Mouse (Mus musculus) embryonic facial prominence, embryonic 11.5 days (tissue): ENCODE results near the gene Zfp619. TPM values are rescaled to one million over a fixed set of nuclear protein-coding genes. Genes with fewer than 3 reads are reported as not detected.

Experiments used
- ATAC-seq: fragments of 200-750 bp; cut with Nextera tagmentation; replicated peaks from 2 replicates; pipeline ENCODE4 v1.8.0; 2017; ENCODE audit warnings: low read depth; ENCODE audit not compliant: insufficient number of reproducible peaks, low FRiP score, low TSS enrichment
- DNase-seq: peaks from one replicate; pipeline ENCODE4 v3.0.0-alpha.2; 2015; ENCODE audit warnings: low spot score
- H3K27ac ChIP-seq: fragments of 300-500 bp; sonication (generic); replicated peaks from 2 replicates; pipeline ENCODE4 v1.5.1; 2014; ENCODE audit warnings: mild to moderate bottlenecking, low read depth, low read length, control low read depth
- H3K27me3 ChIP-seq: fragments of 300-500 bp; sonication (generic); 2 replicates; pipeline ENCODE4 v1.6.1; 2014; ENCODE audit warnings: mild to moderate bottlenecking, low read length, moderate library complexity, mixed read lengths; ENCODE audit not compliant: control insufficient read depth, insufficient read depth
- H3K36me3 ChIP-seq: fragments of 300-500 bp; sonication (generic); replicated peaks from 2 replicates; pipeline ENCODE4 v1.6.1; 2014; ENCODE audit warnings: low read depth, mild to moderate bottlenecking, low read length, moderate library complexity, mixed read lengths; ENCODE audit not compliant: control insufficient read depth, insufficient read depth
- H3K4me1 ChIP-seq: fragments of 300-500 bp; sonication (generic); 2 replicates; pipeline ENCODE4 v1.6.1; 2014; ENCODE audit warnings: low read length, mixed read lengths; ENCODE audit not compliant: control insufficient read depth, insufficient read depth
- H3K4me2 ChIP-seq: fragments of 300-500 bp; sonication (generic); 2 replicates; pipeline ENCODE4 v1.6.1; 2014; ENCODE audit warnings: low read depth, mild to moderate bottlenecking, control low read depth, low read length, moderate library complexity
- H3K4me3 ChIP-seq: fragments of 300-500 bp; sonication (generic); 2 replicates; pipeline ENCODE4 v1.5.1; 2014; ENCODE audit warnings: low read depth, low read length, control low read depth
- H3K9ac ChIP-seq: fragments of 300-500 bp; sonication (generic); replicated peaks from 2 replicates; pipeline ENCODE4 v1.6.1; 2014; ENCODE audit warnings: mild to moderate bottlenecking, control low read depth, low read length
- H3K9me3 ChIP-seq: fragments of 300-500 bp; sonication (generic); replicated peaks from 2 replicates; pipeline ENCODE4 v1.6.1; 2016; ENCODE audit warnings: mild to moderate bottlenecking, low read length, inconsistent platforms, mixed read lengths; ENCODE audit not compliant: control insufficient read depth
- WGBS: fragments of 180-500 bp; shearing (Covaris S2); extraction: QIAGEN DNeasy Blood & Tissue Kit; methylation state at CpG from one replicate; pipeline ENCODE4 v1.1.7; 2014; 5-methylcytosine and 5-hydroxymethylcytosine counted together
- polyA plus RNA-seq: library from polyadenylated mRNA; unstranded; fragments of >200 nt; fragmentation: Nextera tagmentation; extraction: Ambion mirVana; gene quantifications from 2 replicates; pipeline ENCODE4 v1.2.1, GENCODE M21; 2014

Gene Zfp619
- polyA plus RNA-seq = 3.2 and 3.6 TPM in 2 replicates

DNA sequence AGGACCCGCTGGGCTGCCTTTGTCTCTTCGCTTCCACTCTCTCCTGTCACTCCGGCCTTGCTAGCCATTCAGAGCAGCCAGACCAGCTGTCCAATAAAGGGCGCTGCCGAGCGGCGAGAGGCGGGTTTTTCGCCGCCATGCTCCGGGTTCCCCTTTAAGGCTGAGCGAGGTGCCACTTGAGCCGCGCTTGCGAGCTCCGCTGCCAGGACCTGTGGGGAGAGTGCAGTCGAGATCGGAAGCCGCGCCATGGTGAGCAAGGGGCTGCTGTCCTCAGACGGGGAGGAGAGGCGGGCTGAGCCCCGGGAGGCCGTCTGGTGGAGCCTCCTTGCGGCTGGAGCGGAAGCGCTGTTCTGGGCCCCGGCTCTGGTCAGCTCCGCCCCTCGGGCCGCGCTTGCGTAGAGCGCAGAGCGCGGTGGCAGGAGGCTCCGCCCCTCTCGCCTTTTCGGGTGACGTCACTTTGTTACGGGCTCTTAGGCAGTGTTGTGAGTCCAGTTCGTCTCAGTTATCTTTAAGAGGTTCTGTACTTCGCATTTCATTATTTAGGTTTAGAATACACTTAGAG is at the start of gene Zfp619:
Gene Zfp619, plus strand, starts transcription at position 151 of the 562 bp plus-strand sequence.
- peak; percentile 99 for ATAC-seq
- peak within 1 kb of the TSS; percentile 90 for H3K27ac ChIP-seq
- under 1% methylated on average over 43 of the region's 43 CpGs for WGBS

DNA sequence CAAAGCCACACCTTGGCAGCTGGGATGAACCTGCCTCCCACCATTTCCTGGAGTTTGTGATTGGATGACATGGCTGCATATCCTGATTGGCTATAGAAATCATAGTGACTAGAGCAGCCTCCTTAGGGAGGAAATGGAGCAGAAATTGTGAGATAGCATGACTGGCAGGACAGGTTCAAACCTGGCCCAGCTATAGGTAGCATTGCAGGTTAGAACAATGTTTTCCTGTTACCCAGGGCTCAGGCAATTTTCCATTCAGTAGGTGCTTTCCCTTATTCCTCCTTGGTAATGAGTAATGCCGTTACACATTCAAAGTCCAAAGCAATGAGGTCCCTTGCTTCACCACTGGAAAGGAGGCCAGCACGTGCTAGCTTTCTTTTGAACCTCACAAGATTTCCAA is 38.6 kb upstream of the Zfp619 start:
- no peak overlapping the region for H3K4me3 ChIP-seq
- no peaks in the 10 kb centered on the region for H3K4me1 ChIP-seq
- no peak overlapping the region for H3K27ac ChIP-seq
- H3K9me3 ChIP-seq = no peaks in the 10 kb centered on the region
- H3K36me3 ChIP-seq = peaks cover 3% of the 10 kb centered on the region
- H3K27me3 ChIP-seq = no peaks in the 10 kb centered on the region
- no peak overlapping the region for H3K4me2 ChIP-seq
- WGBS = 92% methylated on average over 2 of the region's 2 CpGs
- ATAC-seq (no peak), DNase-seq (no peak)
- no peak overlapping the region for H3K9ac ChIP-seq

More for the DNA sequence above, at the start of gene Zfp619:
- Histone ChIP-seq H3K4me2 (peak within 1 kb of the TSS; percentile 49), H3K9ac (peak within 1 kb of the TSS; percentile 74), H3K27me3 (no peaks in the 10 kb centered on the region), H3K36me3 (no peaks in the 10 kb centered on the region), H3K9me3 (no peaks in the 10 kb centered on the region), H3K4me3 (peak within 1 kb of the TSS; percentile 40), H3K4me1 (no peaks in the 10 kb centered on the region)
- DNase-seq = peak; percentile 96

DNA sequence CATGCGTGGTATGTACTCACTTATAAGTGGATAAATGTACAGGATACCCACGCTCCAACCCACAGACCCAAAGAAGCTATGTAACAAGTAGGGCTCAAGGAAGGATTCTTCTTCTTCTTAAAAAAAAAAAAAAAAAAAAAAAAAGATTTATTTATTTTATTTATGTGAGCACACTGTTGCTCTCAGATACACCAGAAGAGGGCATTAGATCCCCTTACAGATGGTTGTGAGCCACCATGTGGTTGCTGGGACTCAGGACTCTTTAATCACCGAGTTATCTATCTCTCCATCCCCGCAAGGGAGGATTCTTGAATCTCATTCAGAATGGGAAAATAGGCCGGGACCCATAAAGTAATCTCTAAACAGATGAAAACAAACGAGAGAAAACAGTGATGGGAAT is 33.2 kb upstream of the Zfp619 start:
- 54% methylated on average over 6 of the region's 6 CpGs for WGBS
- no peak for ATAC-seq
- no peak overlapping the region for H3K9ac ChIP-seq

DNA sequence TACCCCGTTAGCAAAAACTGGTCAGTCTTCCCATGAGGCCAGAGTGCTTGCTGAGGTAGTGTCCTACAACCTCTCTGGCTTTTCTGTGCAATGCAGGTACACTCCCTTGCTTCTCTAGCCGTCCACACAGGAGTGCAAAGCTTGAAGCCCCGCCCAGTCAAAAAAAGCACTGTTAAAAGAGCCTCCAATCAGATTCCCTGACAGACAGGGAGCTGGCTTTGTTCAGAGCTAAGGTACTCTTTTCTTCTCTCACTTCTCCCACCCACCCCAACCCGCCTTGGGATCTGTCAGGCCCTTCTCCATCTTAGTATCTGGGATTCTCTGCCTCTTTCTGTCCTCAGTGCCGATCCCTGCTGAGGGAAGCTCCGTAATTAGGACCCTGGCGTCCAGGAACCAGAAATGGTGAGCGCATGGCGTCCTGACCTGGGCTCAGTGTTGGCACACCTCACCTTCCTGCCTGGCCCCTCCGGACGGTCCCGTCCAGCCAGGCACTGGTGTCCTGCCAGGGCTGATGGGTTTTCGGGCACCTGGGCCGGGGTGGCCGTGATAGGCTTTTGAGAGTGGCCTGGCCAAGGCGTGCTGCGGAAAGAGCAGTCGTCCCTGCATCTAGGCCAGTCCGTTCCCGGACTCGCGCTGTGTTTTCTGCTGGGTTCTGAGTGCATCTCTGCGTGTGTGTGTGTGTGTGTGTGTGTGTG is 30.3 kb upstream of the Zfp619 start:
- Histone ChIP-seq H3K27me3 (no peaks in the 10 kb centered on the region), H3K9ac (peak overlapping the region; percentile 73), H3K27ac (no peak overlapping the region), H3K9me3 (no peaks in the 10 kb centered on the region), H3K4me2 (peak overlapping the region; percentile 73), H3K4me3 (peak overlapping the region; percentile 47), H3K36me3 (no peaks in the 10 kb centered on the region), H3K4me1 (no peaks in the 10 kb centered on the region)
- DNase-seq = peak; percentile 70
- ATAC-seq = peak; percentile 81
- 13% methylated on average over 23 of the region's 23 CpGs for WGBS

More for the DNA sequence above, 33.2 kb upstream of the Zfp619 start:
- H3K4me2 ChIP-seq = no peak overlapping the region
- no peak for DNase-seq
- H3K9me3 ChIP-seq = no peaks in the 10 kb centered on the region
- H3K4me3 ChIP-seq = no peak overlapping the region
- no peaks in the 10 kb centered on the region for H3K36me3 ChIP-seq
- no peaks in the 10 kb centered on the region for H3K4me1 ChIP-seq
- H3K27ac ChIP-seq = no peak overlapping the region
- no peaks in the 10 kb centered on the region for H3K27me3 ChIP-seq

DNA sequence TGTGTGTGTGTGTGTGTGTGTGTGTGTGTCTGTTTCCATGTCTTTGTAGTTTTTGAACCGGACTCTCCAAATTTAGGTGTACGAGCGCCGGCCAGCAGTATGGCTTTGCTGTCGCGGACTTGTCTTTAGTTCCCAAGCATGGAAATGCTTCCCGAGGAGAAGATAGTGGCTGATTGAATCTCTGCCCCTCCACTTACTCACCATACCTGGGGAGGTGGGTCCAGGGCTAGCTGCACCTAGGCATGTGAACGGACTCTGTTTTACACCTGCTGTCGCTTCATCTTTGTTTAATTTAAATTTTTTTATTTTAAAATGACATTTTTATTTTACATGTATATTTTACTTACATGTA is 29.7 kb upstream of the Zfp619 start:
- H3K27ac ChIP-seq = no peak overlapping the region

DNA sequence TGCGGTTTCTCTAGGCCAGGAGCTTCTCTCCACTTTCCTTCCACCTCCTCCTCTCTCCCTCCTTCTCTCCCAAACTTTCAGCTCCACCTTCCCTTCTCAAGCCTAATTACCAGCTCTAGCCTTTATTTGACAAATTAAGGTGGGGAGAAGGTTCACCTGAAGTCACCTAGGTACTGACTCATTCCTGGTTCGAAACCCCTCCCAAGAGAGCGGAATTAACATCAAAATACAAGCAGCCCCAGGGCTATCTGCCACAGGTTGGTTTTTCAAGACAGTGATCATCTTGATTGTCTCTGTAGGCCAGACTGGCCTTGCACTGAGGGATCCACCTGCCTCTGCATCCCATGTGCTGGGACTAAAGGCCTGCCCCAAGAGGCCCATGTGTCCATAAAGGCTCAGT is 22.9 kb upstream of the Zfp619 start:
- DNase-seq (no peak), ATAC-seq (no peak)
- Histone ChIP-seq H3K27me3 (no peaks in the 10 kb centered on the region), H3K27ac (no peak overlapping the region), H3K4me3 (no peak overlapping the region), H3K9ac (no peak overlapping the region), H3K36me3 (no peaks in the 10 kb centered on the region), H3K4me2 (no peak overlapping the region), H3K9me3 (no peaks in the 10 kb centered on the region), H3K4me1 (no peaks in the 10 kb centered on the region)
- 83% methylated on average over 3 of the region's 3 CpGs for WGBS

More for the DNA sequence above, 29.7 kb upstream of the Zfp619 start:
- Histone ChIP-seq H3K9me3 (no peaks in the 10 kb centered on the region), H3K36me3 (no peaks in the 10 kb centered on the region), H3K27me3 (no peaks in the 10 kb centered on the region), H3K4me2 (peak overlapping the region; percentile 73), H3K4me1 (no peaks in the 10 kb centered on the region), H3K4me3 (peak overlapping the region; percentile 47), H3K9ac (peak overlapping the region; percentile 73)
- WGBS = 36% methylated on average over 9 of the region's 9 CpGs
- DNase-seq (peak; percentile 1), ATAC-seq (no peak)

DNA sequence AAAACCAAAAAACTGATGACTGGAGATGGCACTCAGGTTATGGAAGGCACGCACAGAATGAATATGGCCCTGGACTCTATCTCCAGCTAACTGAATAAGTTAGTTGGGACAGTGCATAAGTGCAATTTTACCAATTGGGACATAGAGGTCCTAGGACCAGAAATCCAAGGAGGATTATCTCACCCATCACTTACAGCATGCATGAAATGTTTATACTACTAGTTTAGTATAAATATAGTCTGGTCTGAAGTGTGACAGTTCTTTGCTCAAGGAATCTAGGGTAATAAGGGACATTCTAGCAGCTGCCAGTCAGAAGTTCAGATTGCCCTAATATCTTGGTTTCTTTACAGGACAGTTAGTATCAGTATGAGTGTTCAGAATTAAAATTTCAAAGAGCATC is 13.5 kb upstream of the Zfp619 start:
- no peaks in the 10 kb centered on the region for H3K36me3 ChIP-seq
- DNase-seq = no peak
- WGBS = 91% methylated on average over 1 of the region's 1 CpGs
- no peak overlapping the region for H3K4me2 ChIP-seq
- H3K4me1 ChIP-seq = no peaks in the 10 kb centered on the region
- H3K9me3 ChIP-seq = no peaks in the 10 kb centered on the region
- no peak overlapping the region for H3K9ac ChIP-seq
- no peaks in the 10 kb centered on the region for H3K27me3 ChIP-seq
- no peak overlapping the region for H3K27ac ChIP-seq
- no peak for ATAC-seq
- H3K4me3 ChIP-seq = no peak overlapping the region

DNA sequence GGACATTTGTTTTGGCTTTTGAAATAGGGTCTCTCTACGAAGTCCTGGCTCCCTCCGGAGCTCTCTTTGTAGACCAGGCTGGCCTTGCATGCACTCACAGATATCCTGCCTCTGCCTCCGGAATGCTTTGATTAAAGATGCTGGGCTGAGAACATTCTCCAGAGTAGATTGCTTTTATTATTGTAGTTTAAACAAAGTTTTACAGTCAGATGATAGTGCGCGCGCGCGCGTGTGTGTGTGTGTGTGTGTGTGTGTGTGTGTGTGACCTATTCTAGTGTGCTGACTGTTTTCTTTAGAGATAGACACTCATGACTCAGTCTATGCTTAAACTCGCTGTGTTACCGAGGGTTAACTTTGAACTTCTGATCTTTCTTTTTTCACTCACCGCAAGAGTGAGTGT is 796 bp downstream of the Zfp619 start:
- ATAC-seq (0 out of 2 replicates have a peak, but pooled peaks have one; percentile 47), DNase-seq (peak; percentile 18)
- Histone ChIP-seq H3K9me3 (no peaks in the 10 kb centered on the region), H3K4me1 (no peaks in the 10 kb centered on the region), H3K36me3 (no peaks in the 10 kb centered on the region), H3K9ac (no peak overlapping the region), H3K4me2 (peak overlapping the region; percentile 13; the same call in 1 of the 2 replicates), H3K27ac (no peak overlapping the region), H3K4me3 (no peak overlapping the region), H3K27me3 (no peaks in the 10 kb centered on the region)
- 88% methylated on average over 12 of the region's 12 CpGs for WGBS
